15 mouse cellular contexts compared by ENCODE assay signal in the genomic region with DNA sequence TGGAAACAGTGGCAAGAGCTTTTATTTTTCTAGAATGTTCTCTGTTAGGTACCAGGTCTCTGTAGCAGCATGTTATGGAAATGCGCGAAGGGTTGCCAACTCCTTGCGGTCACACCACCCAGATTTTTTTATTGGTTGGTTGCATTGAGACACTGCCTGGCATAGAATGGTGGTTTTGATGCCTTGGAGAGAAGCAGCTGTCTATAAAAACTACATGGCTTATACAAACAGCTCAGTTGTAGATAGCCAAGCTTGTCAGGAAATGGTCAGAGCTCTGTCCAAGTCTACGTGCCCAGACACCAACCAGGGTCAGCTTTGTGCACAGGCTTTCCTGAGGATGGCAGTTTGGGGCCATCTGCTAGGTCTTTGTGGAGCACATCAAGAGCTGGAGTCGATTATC.
DNase-seq lines count a peak whose midpoint lies in the region.
"Had no signal": no experiment of that assay in that cellular context is flagged by ENCODE, and none has a peak within 500 bp of the region (broad histone marks: within the 10 kb centered on the region; RNA-seq: fewer than 3 reads in every experiment).

No protein-coding gene starts in this region.

- DNase-seq in adrenal gland, postnatal 10 days: peak; percentile 7
- no peak for DNase-seq in adrenal gland, adult 8-10 months
- peak; percentile 50 for DNase-seq in fat pad, adult 2 months (ENCODE audit: extremely low read depth, low read depth, low spot score)
- peak; percentile 8 for DNase-seq in fibroblast of lung, adult 2 months (ENCODE audit: low read depth)
- DNase-seq in gonadal fat pad, adult 2 months (ENCODE audit: low read depth): peak; percentile 61
- DNase-seq in thymus, adult 18-20 months: no peak
- DNase-seq in thymus, postnatal 10 days (ENCODE audit: low spot score in 2 of 2): no peak
- DNase-seq in cerebellum, postnatal 10 days: no peak
- DNase-seq: adrenal gland, adult 2 months; adrenal gland, postnatal 25 days; B cell, adult 2 months; cerebellum, adult 11 months; cerebellum, adult 11-12 months; cerebellum, adult 18-20 months; cerebellum, adult 2 months had no signal

Comparison
In these comparisons a context has a peak if more than half of its experiments do, and no peak if none do; other contexts are left out.
1. DNase-seq: peak in adrenal gland, postnatal 10 days (single experiment), fat pad, adult 2 months (single experiment), fibroblast of lung, adult 2 months (single experiment) and gonadal fat pad, adult 2 months (single experiment); none in adrenal gland, adult 8-10 months (single experiment), thymus, adult 18-20 months (0 of 2), thymus, postnatal 10 days (0 of 2) and cerebellum, postnatal 10 days (0 of 2).